Mouse (Mus musculus) cortical plate, adult 2 months (tissue): ENCODE results near the gene Erbb4. TPM values are rescaled to one million over a fixed set of nuclear protein-coding genes. Genes with fewer than 3 reads are reported as not detected.
"Not testable (repeated sequence)": the region's sequence is repeated elsewhere in the genome, so short reads cannot be mapped to it uniquely, and the experiment has no call there.

ENCODE experiments used
- H3K27ac ChIP-seq: fragments of 200-500 bp; 2 replicates; pipeline ENCODE4 v1.5.1; 2012; ENCODE audit warnings: low read length, control low read depth, inconsistent platforms; ENCODE audit not compliant: insufficient read depth
- H3K4me1 ChIP-seq: fragments of 200-500 bp; 2 replicates; pipeline ENCODE4 v1.6.1; 2011; ENCODE audit warnings: low read length; ENCODE audit not compliant: control insufficient read depth, insufficient read depth
- H3K4me3 ChIP-seq: fragments of 200-500 bp; 2 replicates; pipeline ENCODE4 v1.5.1; 2011; ENCODE audit warnings: mild to moderate bottlenecking, low read length, control low read depth; ENCODE audit not compliant: insufficient read depth
- CTCF ChIP-seq: fragments of 200-500 bp; IDR thresholded peaks from 2 replicates; pipeline ENCODE4 v1.5.1; 2011; ENCODE audit warnings: mild to moderate bottlenecking, control low read depth, low read length; ENCODE audit not compliant: insufficient read depth; ENCODE audit errors: extremely low read depth
- POLR2A ChIP-seq: fragments of 200-500 bp; IDR thresholded peaks from 2 replicates; pipeline ENCODE4 v1.6.1; 2011; ENCODE audit warnings: mild to moderate bottlenecking, low read length, control low read depth; ENCODE audit not compliant: insufficient read depth; ENCODE audit errors: extremely low read depth
- polyA plus RNA-seq: library from polyadenylated mRNA; depleted of rRNA; stranded (reverse); fragments of >200 nt; gene quantifications from 2 replicates; pipeline ENCODE4 v1.2.3, GENCODE M21; 2012

Erbb4 gene
- polyA plus RNA-seq, 1 experiment: 11.4 TPM

GRCm38 (mm10) chr1:68823116-68823644 is 284.7 kb downstream of the Erbb4 start:
- Histone ChIP-seq H3K27ac (no peak overlapping the region), H3K4me1 (no peaks in the 10 kb centered on the region), H3K4me3 (no peak overlapping the region)
- no peak for TF ChIP-seq CTCF
- TF ChIP-seq POLR2A: no peak

DNA sequence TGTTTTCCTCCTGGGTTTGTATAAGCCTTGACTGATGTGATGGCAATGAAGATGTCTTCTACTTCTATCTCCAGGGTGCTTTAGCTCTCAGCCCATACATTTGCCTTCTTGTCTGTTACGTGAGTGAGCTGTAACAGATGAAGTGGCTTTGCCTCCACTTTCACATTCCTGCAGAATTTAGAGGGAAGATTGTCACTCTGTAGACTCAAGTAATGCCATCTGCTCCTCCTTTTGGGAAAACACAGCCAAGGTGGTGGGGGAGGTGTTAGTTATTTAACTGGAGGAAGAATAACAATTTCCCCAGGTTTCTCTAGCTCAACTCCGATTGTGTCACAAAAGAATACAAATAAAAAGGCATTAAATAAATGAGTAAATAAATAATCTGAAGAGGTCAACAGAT is 301.1 kb downstream of the Erbb4 start:
- Histone ChIP-seq H3K4me3 (no peak overlapping the region), H3K4me1 (no peaks in the 10 kb centered on the region), H3K27ac (no peak overlapping the region)
- TF ChIP-seq POLR2A (no peak), CTCF (no peak)

DNA sequence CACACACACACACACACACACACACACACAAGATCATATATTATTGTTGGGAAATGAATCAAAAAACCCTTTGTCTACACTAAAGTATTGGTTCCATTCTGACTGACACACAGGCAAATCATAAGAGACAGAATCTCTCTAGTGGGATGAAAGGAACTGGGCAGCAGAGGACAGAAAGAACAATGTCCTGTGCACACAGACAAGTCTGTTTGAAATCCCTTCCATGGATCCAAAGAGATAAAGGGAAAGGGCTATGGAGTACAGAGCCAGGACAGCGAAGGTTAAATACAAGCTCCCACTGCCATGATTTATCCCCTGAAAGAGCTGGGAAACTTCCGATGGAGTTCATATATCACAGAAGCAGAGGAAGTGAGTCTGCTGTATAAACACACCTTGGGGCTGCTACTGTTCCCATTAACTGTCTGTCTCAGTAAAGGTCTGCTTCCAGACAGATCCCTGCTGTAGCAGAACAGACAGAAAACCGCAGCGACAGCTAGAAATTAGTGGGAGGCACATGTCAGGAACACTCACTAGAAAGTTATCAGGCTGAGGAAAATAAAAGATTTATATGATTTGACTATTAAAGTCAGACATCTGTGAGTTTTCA is 320.3 kb downstream of the Erbb4 start:
- Histone ChIP-seq H3K4me3 (no peak overlapping the region), H3K4me1 (no peaks in the 10 kb centered on the region), H3K27ac (no peak overlapping the region)
- TF ChIP-seq POLR2A: no peak
- TF ChIP-seq CTCF: no peak

- no peak for TF ChIP-seq CTCF
- no peak for TF ChIP-seq POLR2A
- Histone ChIP-seq H3K4me3 (no peak overlapping the region), H3K27ac (no peak overlapping the region), H3K4me1 (no peaks in the 10 kb centered on the region)
Observed at GRCm38 (mm10) chr1:68780653-68781052, 327.2 kb downstream of the Erbb4 start.

GRCm38 (mm10) chr1:68780032-68780431 is 327.8 kb downstream of the Erbb4 start:
- H3K4me3 ChIP-seq: no peak overlapping the region
- H3K27ac ChIP-seq: no peak overlapping the region
- TF ChIP-seq CTCF (no peak), POLR2A (no peak)
- no peaks in the 10 kb centered on the region for H3K4me1 ChIP-seq

GRCm38 (mm10) chr1:68766095-68766494 is 341.8 kb downstream of the Erbb4 start:
- H3K27ac ChIP-seq: not testable (repeated sequence)

GRCm38 (mm10) chr1:68762456-68762855 is 345.4 kb downstream of the Erbb4 start:
- Histone ChIP-seq H3K4me3 (no peak overlapping the region), H3K4me1 (no peaks in the 10 kb centered on the region), H3K27ac (no peak overlapping the region)
- no peak for TF ChIP-seq POLR2A
- no peak for TF ChIP-seq CTCF

More at GRCm38 (mm10) chr1:68766095-68766494, 341.8 kb downstream of the Erbb4 start:
- not testable (repeated sequence) for H3K4me3 ChIP-seq, H3K4me1 ChIP-seq

- Histone ChIP-seq H3K4me1 (no peaks in the 10 kb centered on the region), H3K27ac (no peak overlapping the region), H3K4me3 (no peak overlapping the region)
- TF ChIP-seq CTCF: no peak
- TF ChIP-seq POLR2A: no peak
Observed at GRCm38 (mm10) chr1:68748976-68749375, 358.9 kb downstream of the Erbb4 start.

- H3K4me1 ChIP-seq: no peaks in the 10 kb centered on the region
- no peak overlapping the region for H3K4me3 ChIP-seq
- TF ChIP-seq CTCF (no peak), POLR2A (no peak)
- H3K27ac ChIP-seq: no peak overlapping the region
Observed at GRCm38 (mm10) chr1:68681478-68681877, 426.4 kb downstream of the Erbb4 start.

- Histone ChIP-seq H3K27ac (no peak overlapping the region), H3K4me3 (no peak overlapping the region), H3K4me1 (no peaks in the 10 kb centered on the region)
- no peak for TF ChIP-seq POLR2A
- TF ChIP-seq CTCF: no peak
Observed at GRCm38 (mm10) chr1:68674667-68675066, 433.2 kb downstream of the Erbb4 start.
